Mouse (Mus musculus) limb, embryonic 11.5 days (tissue): ENCODE results near the gene Gm47289. TPM values are rescaled to one million over a fixed set of nuclear protein-coding genes. Genes with fewer than 3 reads are reported as not detected.

Experiments
- ATAC-seq: fragments of 200-750 bp; cut with Nextera tagmentation; 2 replicates; pipeline ENCODE4 v1.8.0; 2017; ENCODE audit warnings: low read depth; ENCODE audit not compliant: insufficient number of reproducible peaks, low FRiP score, low TSS enrichment
- DNase-seq: peaks from one replicate; pipeline ENCODE4 v3.0.0-alpha.2; 2015; ENCODE audit warnings: low spot score
- H3K27ac ChIP-seq: fragments of 300-500 bp; sonication (generic); replicated peaks from 2 replicates; pipeline ENCODE4 v1.5.1; 2014; ENCODE audit warnings: low read depth, mild to moderate bottlenecking, low read length
- H3K27me3 ChIP-seq: fragments of 300-500 bp; sonication (generic); 2 replicates; pipeline ENCODE4 v1.6.1; 2014; ENCODE audit warnings: mild to moderate bottlenecking, low read length, mixed read lengths; ENCODE audit not compliant: control insufficient read depth, insufficient read depth
- H3K36me3 ChIP-seq: fragments of 300-500 bp; sonication (generic); 2 replicates; pipeline ENCODE4 v1.6.1; 2014; ENCODE audit warnings: mild to moderate bottlenecking, low read length, moderate library complexity, mixed read lengths; ENCODE audit not compliant: control insufficient read depth, insufficient read depth
- H3K4me1 ChIP-seq: fragments of 300-500 bp; sonication (generic); 2 replicates; pipeline ENCODE4 v1.6.1; 2014; ENCODE audit warnings: low read length, mixed read lengths; ENCODE audit not compliant: control insufficient read depth, insufficient read depth
- H3K4me2 ChIP-seq: fragments of 300-500 bp; sonication (generic); 2 replicates; pipeline ENCODE4 v1.6.1; 2014; ENCODE audit warnings: low read depth, mild to moderate bottlenecking, moderate library complexity; ENCODE audit not compliant: severe bottlenecking
- H3K4me3 ChIP-seq: fragments of 300-500 bp; sonication (generic); 2 replicates; pipeline ENCODE4 v1.5.1; 2014; ENCODE audit warnings: low read depth, low read length
- H3K9ac ChIP-seq: fragments of 300-500 bp; sonication (generic); 2 replicates; pipeline ENCODE4 v1.6.1; 2014; ENCODE audit warnings: mild to moderate bottlenecking, low read length
- H3K9me3 ChIP-seq: fragments of 300-500 bp; sonication (generic); 2 replicates; pipeline ENCODE4 v1.6.1; 2016; ENCODE audit warnings: low read length; ENCODE audit not compliant: control insufficient read depth
- WGBS: fragments of 180-500 bp; shearing (Covaris S2); extraction: QIAGEN DNeasy Blood & Tissue Kit; methylation state at CpG from one replicate; pipeline ENCODE4 v1.1.7; 2014; 5-methylcytosine and 5-hydroxymethylcytosine counted together
- polyA plus RNA-seq: library from polyadenylated mRNA; unstranded; fragments of >200 nt; fragmentation: Nextera tagmentation; extraction: Ambion mirVana; gene quantifications from 2 replicates; pipeline ENCODE4 v1.2.1, GENCODE M21; 2014

Gene Gm47289
- not detected in 2 replicates for polyA plus RNA-seq

- Histone ChIP-seq H3K36me3 (no peaks in the 10 kb centered on the region), H3K9ac (no peak within 1 kb of the TSS), H3K9me3 (no peaks in the 10 kb centered on the region), H3K4me2 (no peak within 1 kb of the TSS), H3K27ac (no peak within 1 kb of the TSS), H3K4me1 (no peaks in the 10 kb centered on the region), H3K4me3 (no peak within 1 kb of the TSS), H3K27me3 (0 out of 2 replicates have a peak, but pooled peaks cover 6% of the 10 kb centered on the region)
- WGBS: 55% methylated on average over 4 of the region's 4 CpGs
- ATAC-seq (no peak), DNase-seq (no peak)
Observed at GRCm38 (mm10) chr9:119158861-119159260, at the start of gene Gm47289. Gene Gm47289 (plus strand): TSS chr9:119159161.

DNA sequence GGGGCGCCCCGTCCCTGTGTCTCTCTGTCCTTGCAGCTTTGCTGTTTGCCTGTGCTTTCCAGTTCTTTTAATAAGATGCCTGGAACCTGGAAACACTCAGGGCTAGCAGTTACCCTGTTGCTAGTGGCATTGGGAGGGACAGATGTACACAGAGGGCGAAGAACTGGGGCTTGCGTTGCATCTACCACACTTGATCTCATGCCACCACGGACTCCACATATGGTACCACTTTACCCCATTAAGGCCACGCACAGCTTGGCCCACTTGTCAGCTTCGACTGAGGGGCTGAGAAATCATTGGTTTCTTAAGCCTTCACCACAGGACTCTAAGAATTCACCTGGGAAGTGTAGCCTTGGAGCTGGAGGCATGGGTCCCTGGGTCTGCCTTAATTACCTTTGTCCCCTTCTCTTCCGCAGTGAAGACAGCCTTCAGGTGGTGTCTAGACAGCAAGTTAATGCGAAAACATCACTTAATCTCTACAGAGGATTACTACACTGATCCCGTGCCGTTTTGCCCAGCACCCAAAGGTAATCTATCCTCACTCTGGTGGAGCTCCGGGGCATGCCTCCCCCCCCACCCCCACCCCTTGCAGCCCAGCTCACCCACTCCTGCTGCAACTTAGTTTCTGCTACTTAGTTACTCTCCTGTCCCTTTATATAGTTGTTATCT is 49.1 kb upstream of the Gm47289 start:
- DNase-seq (peak; percentile 50), ATAC-seq (peak; percentile 46; the same call in 1 of the 2 replicates)
- H3K27ac ChIP-seq: peak overlapping the region; percentile 8; the same call in 1 of the 2 replicates

DNA sequence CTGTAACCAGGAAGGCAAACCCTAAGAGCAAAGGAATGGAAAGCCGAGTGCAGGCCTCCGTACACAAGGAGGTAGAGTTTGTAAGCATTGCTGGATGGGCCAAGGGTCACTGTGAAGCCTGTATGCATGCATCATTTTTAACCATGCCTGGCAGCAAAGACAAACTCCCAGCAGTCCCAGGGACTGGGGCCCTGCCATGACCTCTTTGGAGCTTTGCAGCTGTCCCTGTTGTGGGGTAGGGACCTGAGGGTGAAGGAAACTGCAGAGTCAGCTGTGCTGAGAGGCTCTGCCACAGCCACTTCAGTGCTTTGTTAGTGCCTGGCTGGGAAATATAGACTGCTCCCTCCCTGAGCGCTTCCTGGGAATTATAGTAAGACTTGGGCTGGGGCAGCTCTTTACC is 48.3 kb upstream of the Gm47289 start:
- H3K36me3 ChIP-seq: no peaks in the 10 kb centered on the region
- ATAC-seq: no peak
- H3K27ac ChIP-seq: peak overlapping the region; percentile 60
- H3K9me3 ChIP-seq: no peaks in the 10 kb centered on the region
- H3K9ac ChIP-seq: no peak overlapping the region
- peak; percentile 31 for DNase-seq
- H3K4me1 ChIP-seq: peaks cover 15% of the 10 kb centered on the region
- H3K4me3 ChIP-seq: no peak overlapping the region
- H3K4me2 ChIP-seq: no peak overlapping the region
- WGBS: 53% methylated on average over 3 of the region's 3 CpGs
- no peaks in the 10 kb centered on the region for H3K27me3 ChIP-seq

More for the DNA sequence above, 49.1 kb upstream of the Gm47289 start:
- no peaks in the 10 kb centered on the region for H3K27me3 ChIP-seq
- WGBS: 29% methylated on average over 12 of the region's 12 CpGs
- H3K4me1 ChIP-seq: peaks cover 15% of the 10 kb centered on the region
- H3K4me2 ChIP-seq: no peak overlapping the region
- no peak overlapping the region for H3K4me3 ChIP-seq
- no peaks in the 10 kb centered on the region for H3K36me3 ChIP-seq
- H3K9ac ChIP-seq: no peak overlapping the region
- H3K9me3 ChIP-seq: no peaks in the 10 kb centered on the region

DNA sequence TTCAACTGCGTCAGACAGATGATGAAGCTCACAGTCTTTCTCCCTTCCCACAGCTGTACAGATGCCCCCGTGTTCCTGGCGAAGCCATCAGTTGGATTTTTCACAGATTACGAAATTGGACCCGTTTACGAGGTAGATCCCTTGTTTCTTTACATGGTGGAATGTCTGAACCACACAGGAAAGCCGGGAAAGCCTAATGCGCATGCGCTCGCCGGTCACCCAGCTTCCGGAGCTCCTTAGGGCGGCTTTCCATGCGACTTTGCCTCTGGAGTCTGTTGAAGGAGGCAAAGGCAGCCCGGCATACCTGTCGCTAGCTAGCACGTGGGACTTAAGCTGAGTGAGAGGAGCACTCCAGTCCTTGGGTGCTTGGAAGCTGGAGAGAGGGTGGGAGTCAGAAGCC is 44.0 kb upstream of the Gm47289 start:
- H3K4me3 ChIP-seq: no peak overlapping the region
- no peak overlapping the region for H3K9ac ChIP-seq
- WGBS: 85% methylated on average over 17 of the region's 17 CpGs
- DNase-seq (no peak), ATAC-seq (no peak)
- no peaks in the 10 kb centered on the region for H3K9me3 ChIP-seq
- H3K36me3 ChIP-seq: no peaks in the 10 kb centered on the region
- no peaks in the 10 kb centered on the region for H3K27me3 ChIP-seq
- H3K4me1 ChIP-seq: peaks cover 9% of the 10 kb centered on the region
- no peak overlapping the region for H3K4me2 ChIP-seq
- no peak overlapping the region for H3K27ac ChIP-seq

DNA sequence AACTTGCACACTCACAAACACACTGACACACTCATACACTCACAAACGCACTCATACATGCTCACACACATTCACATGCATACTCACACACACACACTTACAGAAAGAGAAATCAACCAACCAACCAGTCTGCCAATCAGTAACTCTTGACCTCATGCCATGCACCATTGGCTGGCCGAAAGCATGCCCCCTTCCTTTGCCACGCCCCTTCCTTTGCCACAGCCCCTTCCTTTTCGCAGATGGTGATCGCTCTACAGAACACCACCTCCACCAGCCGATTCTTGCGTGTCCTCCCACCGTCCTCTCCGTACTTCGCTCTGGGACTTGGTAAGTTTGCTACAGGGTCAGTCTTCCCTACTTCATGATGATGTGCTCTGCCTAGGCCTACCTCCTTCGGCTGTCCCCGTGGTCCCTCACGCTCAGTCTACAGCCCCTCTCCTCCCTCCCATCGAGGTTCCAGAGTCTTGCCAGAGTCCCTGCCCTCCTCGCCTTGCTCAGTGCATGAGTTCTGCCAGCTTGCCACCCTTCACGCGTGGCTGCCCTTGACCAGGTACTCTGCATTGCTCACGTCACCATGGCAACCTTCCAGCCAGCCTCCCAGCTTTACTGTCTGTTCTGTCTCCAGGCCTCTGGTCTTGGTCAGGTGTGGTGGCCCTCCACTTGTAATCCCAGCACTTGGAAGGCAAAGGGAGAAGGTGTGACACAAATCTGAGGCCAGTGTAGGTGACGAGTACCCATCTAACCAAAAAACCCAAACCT is 39.4 kb upstream of the Gm47289 start:
- ATAC-seq (no peak), DNase-seq (no peak)
- H3K36me3 ChIP-seq: no peaks in the 10 kb centered on the region
- WGBS: 89% methylated on average over 19 of the region's 19 CpGs
- no peak overlapping the region for H3K4me3 ChIP-seq
- no peak overlapping the region for H3K27ac ChIP-seq
- H3K4me1 ChIP-seq: no peaks in the 10 kb centered on the region
- H3K4me2 ChIP-seq: no peak overlapping the region
- no peaks in the 10 kb centered on the region for H3K27me3 ChIP-seq
- H3K9ac ChIP-seq: no peak overlapping the region
- no peaks in the 10 kb centered on the region for H3K9me3 ChIP-seq

DNA sequence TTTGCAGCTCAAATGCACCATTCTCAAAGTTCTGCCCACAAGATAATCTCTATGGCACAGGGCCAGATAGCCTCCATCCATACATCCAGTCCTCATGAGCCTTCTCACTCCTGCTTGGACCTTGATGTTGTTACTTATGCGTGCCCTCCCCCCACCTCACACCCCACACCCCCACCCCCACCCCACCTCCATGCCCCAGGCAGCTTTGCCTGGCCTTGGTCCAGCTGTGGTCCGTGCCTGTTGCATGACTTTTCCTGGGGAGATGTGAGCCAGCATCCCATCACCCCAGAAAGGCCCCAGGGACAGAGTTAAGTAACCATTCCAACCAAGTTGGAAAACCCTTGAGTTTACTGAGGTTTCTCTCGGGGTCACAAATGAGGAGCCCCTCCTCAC is 38.8 kb upstream of the Gm47289 start:
- no peaks in the 10 kb centered on the region for H3K27me3 ChIP-seq
- no peak overlapping the region for H3K9ac ChIP-seq
- H3K36me3 ChIP-seq: no peaks in the 10 kb centered on the region
- DNase-seq (no peak), ATAC-seq (no peak)
- no peaks in the 10 kb centered on the region for H3K9me3 ChIP-seq
- no peak overlapping the region for H3K4me2 ChIP-seq
- 69% methylated on average over 3 of the region's 3 CpGs for WGBS
- no peak overlapping the region for H3K27ac ChIP-seq
- no peak overlapping the region for H3K4me3 ChIP-seq
- no peaks in the 10 kb centered on the region for H3K4me1 ChIP-seq

- Histone ChIP-seq H3K27ac (no peak overlapping the region), H3K36me3 (no peaks in the 10 kb centered on the region), H3K9ac (no peak overlapping the region), H3K4me1 (no peaks in the 10 kb centered on the region), H3K9me3 (no peaks in the 10 kb centered on the region), H3K4me2 (no peak overlapping the region), H3K4me3 (no peak overlapping the region), H3K27me3 (no peaks in the 10 kb centered on the region)
- WGBS: 85% methylated on average over 18 of the region's 18 CpGs
- ATAC-seq (no peak), DNase-seq (no peak)
Observed at GRCm38 (mm10) chr9:119122596-119123369, 36.2 kb upstream of the Gm47289 start.

DNA sequence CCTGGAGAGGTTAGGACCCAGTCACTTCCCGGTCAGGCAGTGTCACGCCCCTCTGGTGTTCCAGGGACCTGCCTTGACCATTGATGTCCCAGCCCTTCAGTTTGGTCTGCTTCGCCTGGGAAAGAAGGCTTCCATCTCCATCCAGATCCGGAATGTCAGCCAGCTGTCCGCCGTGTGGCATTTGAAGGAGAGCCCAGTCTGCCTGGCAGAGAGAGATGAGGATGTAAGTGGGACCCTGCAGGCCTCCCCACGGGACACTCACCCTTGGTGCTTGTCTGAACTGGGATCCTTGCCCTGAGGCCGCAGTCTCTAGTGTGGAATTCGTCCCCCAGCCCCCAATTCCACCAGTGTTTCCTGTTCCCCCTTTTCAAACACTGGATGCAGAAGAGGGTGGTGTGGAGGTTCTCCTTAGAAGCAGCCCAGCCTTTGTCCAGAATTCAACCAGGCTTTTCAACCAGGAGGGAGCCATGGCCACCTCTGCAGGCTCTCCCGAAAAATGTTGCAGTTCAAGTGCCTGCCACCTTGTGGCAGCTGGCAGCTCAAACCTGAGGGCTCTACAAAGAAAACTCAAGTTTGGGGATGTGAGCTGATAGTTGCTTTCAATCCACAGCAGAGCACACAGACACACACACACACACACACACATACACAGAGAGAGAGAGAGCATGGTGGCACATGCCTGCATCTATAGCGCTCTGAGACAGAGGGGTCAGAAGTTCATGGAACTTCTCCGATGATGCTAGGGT is 30.4 kb upstream of the Gm47289 start:
- Histone ChIP-seq H3K27me3 (no peaks in the 10 kb centered on the region), H3K9ac (no peak overlapping the region), H3K9me3 (no peaks in the 10 kb centered on the region), H3K4me2 (no peak overlapping the region), H3K4me1 (no peaks in the 10 kb centered on the region), H3K27ac (no peak overlapping the region), H3K36me3 (no peaks in the 10 kb centered on the region), H3K4me3 (no peak overlapping the region)
- ATAC-seq (no peak), DNase-seq (no peak)
- 75% methylated on average over 12 of the region's 12 CpGs for WGBS
